Mouse (Mus musculus): ENCODE measurements at regions not wholly inside any gene's neighbourhood (a gene's known extent, or its start where the extent isn't known, plus 50 kb on each side); places are given as distances from the start of the nearest gene placed in this dataset.

GRCm38 (mm10) chr13:102598181-102598580 lies 95.2 kb upstream of the Cd180 start:
- WGBS, result 68% methylated on average over 5 of the region's 5 CpGs
- no peaks in the 10 kb centered on the region for H3K36me3 ChIP-seq (ENCODE audit: insufficient read depth, low read length)
- H3K4me2 ChIP-seq (ENCODE audit: low read depth, low read length), result no peak overlapping the region
- H3K27me3 ChIP-seq (ENCODE audit: insufficient read depth, low read length), result no peaks in the 10 kb centered on the region
- DNase-seq (ENCODE audit: low spot score) (no peak), ATAC-seq (no peak)
- no peak for TF ChIP-seq CTCF (IDR thresholded peaks at IDR 0.05; ENCODE audit: low read depth)
- H3K9ac ChIP-seq (replicated peaks; ENCODE audit: low read length), result no peak overlapping the region
- no peak overlapping the region for H3K27ac ChIP-seq
- no peaks in the 10 kb centered on the region for H3K4me1 ChIP-seq (ENCODE audit: insufficient read depth, low read length)
- no peaks in the 10 kb centered on the region for H3K9me3 ChIP-seq (ENCODE audit: low read length)
- no peak overlapping the region for H3K4me3 ChIP-seq (ENCODE audit: low read length)

- WGBS, result 40% methylated on average over 3 of the region's 3 CpGs
- H3K4me3 ChIP-seq (ENCODE audit: low read length), result no peak overlapping the region
- ATAC-seq (no peak), DNase-seq (ENCODE audit: low spot score) (peak; percentile 1)
- no peak overlapping the region for H3K9ac ChIP-seq (replicated peaks; ENCODE audit: low read length)
- no peaks in the 10 kb centered on the region for H3K36me3 ChIP-seq (ENCODE audit: insufficient read depth, low read length)
- no peaks in the 10 kb centered on the region for H3K27me3 ChIP-seq (ENCODE audit: insufficient read depth, low read length)
- no peak overlapping the region for H3K27ac ChIP-seq
- H3K9me3 ChIP-seq (ENCODE audit: low read length), result no peaks in the 10 kb centered on the region
- no peak overlapping the region for H3K4me2 ChIP-seq (ENCODE audit: low read depth, low read length)
- no peaks in the 10 kb centered on the region for H3K4me1 ChIP-seq (ENCODE audit: insufficient read depth, low read length)
- no peak for TF ChIP-seq CTCF (IDR thresholded peaks at IDR 0.05; ENCODE audit: low read depth)
Measured at GRCm38 (mm10) chr13:102599602-102600001, 93.8 kb upstream of the Cd180 start.

- ATAC-seq, result no peak
- no peak for TF ChIP-seq CTCF (IDR thresholded peaks at IDR 0.05; ENCODE audit: low read depth)
Measured at GRCm38 (mm10) chr13:102600026-102600425, 93.3 kb upstream of the Cd180 start.

GRCm38 (mm10) chr13:102624461-102624860 lies 68.9 kb upstream of the Cd180 start:
- TF ChIP-seq CTCF (IDR thresholded peaks at IDR 0.05; ENCODE audit: low read depth), result no peak
- WGBS, result 87% methylated on average over 2 of the region's 2 CpGs
- no peaks in the 10 kb centered on the region for H3K4me1 ChIP-seq (ENCODE audit: insufficient read depth, low read length)
- H3K4me3 ChIP-seq (ENCODE audit: low read length), result no peak overlapping the region
- H3K27ac ChIP-seq, result peak overlapping the region; percentile 71; the same call in 1 of the 2 replicates
- H3K36me3 ChIP-seq (ENCODE audit: insufficient read depth, low read length), result no peaks in the 10 kb centered on the region
- no peak overlapping the region for H3K9ac ChIP-seq (replicated peaks; ENCODE audit: low read length)
- ATAC-seq, result no peak
- no peaks in the 10 kb centered on the region for H3K9me3 ChIP-seq (ENCODE audit: low read length)
- DNase-seq (ENCODE audit: low spot score), result no peak
- no peaks in the 10 kb centered on the region for H3K27me3 ChIP-seq (ENCODE audit: insufficient read depth, low read length)
- H3K4me2 ChIP-seq (ENCODE audit: low read depth, low read length), result no peak overlapping the region

More at GRCm38 (mm10) chr13:102600026-102600425, 93.3 kb upstream of the Cd180 start:
- no peak overlapping the region for H3K27ac ChIP-seq
- no peaks in the 10 kb centered on the region for H3K4me1 ChIP-seq (ENCODE audit: insufficient read depth, low read length)
- H3K4me3 ChIP-seq (ENCODE audit: low read length), result no peak overlapping the region
- no peaks in the 10 kb centered on the region for H3K27me3 ChIP-seq (ENCODE audit: insufficient read depth, low read length)
- 33% methylated on average over 4 of the region's 4 CpGs for WGBS
- H3K9me3 ChIP-seq (ENCODE audit: low read length), result no peaks in the 10 kb centered on the region
- H3K4me2 ChIP-seq (ENCODE audit: low read depth, low read length), result no peak overlapping the region
- DNase-seq (ENCODE audit: low spot score), result no peak
- H3K36me3 ChIP-seq (ENCODE audit: insufficient read depth, low read length), result no peaks in the 10 kb centered on the region
- no peak overlapping the region for H3K9ac ChIP-seq (replicated peaks; ENCODE audit: low read length)

GRCm38 (mm10) chr13:102625171-102625835 lies 68.1 kb upstream of the Cd180 start:
- Histone ChIP-seq H3K27me3 (ENCODE audit: insufficient read depth, low read length) (no peaks in the 10 kb centered on the region), H3K27ac (peak overlapping the region; percentile 71), H3K4me1 (ENCODE audit: insufficient read depth, low read length) (no peaks in the 10 kb centered on the region), H3K9me3 (ENCODE audit: low read length) (no peaks in the 10 kb centered on the region), H3K36me3 (ENCODE audit: insufficient read depth, low read length) (no peaks in the 10 kb centered on the region), H3K4me3 (ENCODE audit: low read length) (no peak overlapping the region), H3K4me2 (ENCODE audit: low read depth, low read length) (no peak overlapping the region), H3K9ac (replicated peaks; ENCODE audit: low read length) (no peak overlapping the region)
- TF ChIP-seq CTCF (IDR thresholded peaks at IDR 0.05; ENCODE audit: low read depth), result no peak
- ATAC-seq (peak; percentile 83), DNase-seq (ENCODE audit: low spot score) (peak; percentile 86)
- 54% methylated on average over 8 of the region's 8 CpGs for WGBS

GRCm38 (mm10) chr13:102625836-102626340 lies 67.5 kb upstream of the Cd180 start:
- DNase-seq (ENCODE audit: low spot score) (no peak), ATAC-seq (peak; percentile 33)
- no peaks in the 10 kb centered on the region for H3K4me1 ChIP-seq (ENCODE audit: insufficient read depth, low read length)
- no peaks in the 10 kb centered on the region for H3K36me3 ChIP-seq (ENCODE audit: insufficient read depth, low read length)
- TF ChIP-seq CTCF (IDR thresholded peaks at IDR 0.05; ENCODE audit: low read depth), result no peak
- no peak overlapping the region for H3K4me3 ChIP-seq (ENCODE audit: low read length)
- no peak overlapping the region for H3K9ac ChIP-seq (replicated peaks; ENCODE audit: low read length)
- no peaks in the 10 kb centered on the region for H3K27me3 ChIP-seq (ENCODE audit: insufficient read depth, low read length)
- H3K9me3 ChIP-seq (ENCODE audit: low read length), result no peaks in the 10 kb centered on the region
- H3K4me2 ChIP-seq (ENCODE audit: low read depth, low read length), result no peak overlapping the region
- WGBS, result 46% methylated on average over 5 of the region's 5 CpGs
- peak overlapping the region; percentile 71 for H3K27ac ChIP-seq

GRCm38 (mm10) chr13:102627786-102628185 lies 65.6 kb upstream of the Cd180 start:
- Histone ChIP-seq H3K27ac (no peak overlapping the region), H3K4me1 (ENCODE audit: insufficient read depth, low read length) (no peaks in the 10 kb centered on the region), H3K9me3 (ENCODE audit: low read length) (no peaks in the 10 kb centered on the region), H3K4me3 (ENCODE audit: low read length) (no peak overlapping the region), H3K9ac (replicated peaks; ENCODE audit: low read length) (no peak overlapping the region), H3K4me2 (ENCODE audit: low read depth, low read length) (no peak overlapping the region), H3K36me3 (ENCODE audit: insufficient read depth, low read length) (no peaks in the 10 kb centered on the region), H3K27me3 (ENCODE audit: insufficient read depth, low read length) (no peaks in the 10 kb centered on the region)
- DNase-seq (ENCODE audit: low spot score) (peak; percentile 40), ATAC-seq (peak; percentile 64)
- no peak for TF ChIP-seq CTCF (IDR thresholded peaks at IDR 0.05; ENCODE audit: low read depth)
- 69% methylated on average over 4 of the region's 4 CpGs for WGBS
